Mouse (Mus musculus) kidney, postnatal 36 days (tissue): ENCODE measurements around the gene Tmem143.
"Not testable (repeated sequence)": the region's sequence is repeated elsewhere in the genome, so short reads cannot be mapped to it uniquely, and the experiment has no call there.

Source experiments
- DNase-seq, 2 experiments: peaks; one replicate each; pipeline ENCODE4 v3.0.0; 2021 to 2022; ENCODE audit warnings: mixed read lengths in 2 of 2

The Tmem143 gene

GRCm38 (mm10) chr7:45922928-45923761 is 26.4 kb downstream of the Tmem143 start:
- peak; percentile 95 to 96 for DNase-seq

- peak; percentile 87 to 93 for DNase-seq
These were observed 27.2 kb downstream of the Tmem143 start, which contains the start of gene Ccdc114 for GRCm38 (mm10) chr7:45923762-45924428. Ccdc114 (plus strand) TSS chr7:45924072.

- peak; percentile 37 to 56 for DNase-seq
These were observed 27.7 kb downstream of the Tmem143 start for GRCm38 (mm10) chr7:45924429-45924816.

GRCm38 (mm10) chr7:45928626-45929295 is 32.0 kb downstream of the Tmem143 start:
- no peak for DNase-seq

- no peak for DNase-seq
These were observed 32.9 kb downstream of the Tmem143 start for GRCm38 (mm10) chr7:45929688-45930087.

- not testable (repeated sequence) for DNase-seq
These were observed 37.0 kb downstream of the Tmem143 start for GRCm38 (mm10) chr7:45933766-45934165.

GRCm38 (mm10) chr7:45935114-45935513 is 38.4 kb downstream of the Tmem143 start:
- peak; percentile 62 to 83 for DNase-seq

- DNase-seq = peak; percentile 60 to 79
These were observed 43.1 kb downstream of the Tmem143 start for GRCm38 (mm10) chr7:45939836-45940235.

- DNase-seq = no peak
These were observed 45.2 kb downstream of the Tmem143 start for GRCm38 (mm10) chr7:45941986-45942385.

GRCm38 (mm10) chr7:45943280-45943679 is 46.5 kb downstream of the Tmem143 start:
- DNase-seq = peak in 1 of 2 experiments; percentile 45

- no peak for DNase-seq
These were observed 52.3 kb downstream of the Tmem143 start for GRCm38 (mm10) chr7:45949061-45949460.

GRCm38 (mm10) chr7:45956611-45957010 is 59.9 kb downstream of the Tmem143 start:
- no peak for DNase-seq
